Mouse (Mus musculus) right cerebral cortex, postnatal 36 days (tissue): ENCODE data around the gene Gpbp1.

Source experiments
- DNase-seq, 2 experiments: peaks; one replicate each; pipeline ENCODE4 v3.0.0; 2022; ENCODE audit warnings: low spot score in 2 of 2, mixed read lengths in 1 of 2

The Gpbp1 gene

DNA sequence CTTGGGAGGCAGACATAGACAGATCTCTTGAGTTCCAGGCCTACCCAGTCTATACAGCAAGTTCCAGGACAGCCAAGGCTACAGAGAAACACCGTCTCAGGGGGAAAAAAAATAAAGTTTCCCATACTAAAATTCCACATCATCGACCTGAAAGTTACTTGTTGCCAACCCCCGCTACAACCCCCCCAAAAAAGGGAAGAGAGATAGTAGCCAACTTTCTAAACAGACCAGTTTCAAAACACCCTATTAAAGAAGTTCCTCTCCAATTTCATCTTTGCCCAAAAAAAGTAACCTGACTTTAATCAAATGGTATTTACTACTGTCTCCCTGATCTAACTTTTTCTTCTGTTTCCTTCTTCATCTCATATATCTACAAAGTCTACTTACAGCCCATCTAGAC lies 22.6 kb downstream of the Gpbp1 start:
- DNase-seq, result no peak

DNA sequence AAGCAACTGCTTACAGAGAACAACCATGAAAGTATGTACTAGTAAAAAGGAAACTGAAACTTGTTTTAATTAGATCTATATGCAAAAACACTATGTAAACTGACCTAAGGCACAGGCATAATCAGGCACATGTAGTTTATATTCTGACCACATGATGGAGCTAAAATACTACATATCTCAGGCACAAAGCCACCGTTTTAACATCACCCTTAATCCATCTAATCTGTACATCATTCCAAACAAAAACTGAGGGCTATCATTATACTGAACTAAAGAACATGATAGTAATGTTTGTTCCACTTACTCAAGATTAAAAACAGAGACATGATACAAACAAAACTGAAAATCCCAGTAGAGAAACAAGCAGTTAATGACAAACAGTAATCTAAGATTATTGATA lies 28.5 kb downstream of the Gpbp1 start:
- no peak for DNase-seq

DNA sequence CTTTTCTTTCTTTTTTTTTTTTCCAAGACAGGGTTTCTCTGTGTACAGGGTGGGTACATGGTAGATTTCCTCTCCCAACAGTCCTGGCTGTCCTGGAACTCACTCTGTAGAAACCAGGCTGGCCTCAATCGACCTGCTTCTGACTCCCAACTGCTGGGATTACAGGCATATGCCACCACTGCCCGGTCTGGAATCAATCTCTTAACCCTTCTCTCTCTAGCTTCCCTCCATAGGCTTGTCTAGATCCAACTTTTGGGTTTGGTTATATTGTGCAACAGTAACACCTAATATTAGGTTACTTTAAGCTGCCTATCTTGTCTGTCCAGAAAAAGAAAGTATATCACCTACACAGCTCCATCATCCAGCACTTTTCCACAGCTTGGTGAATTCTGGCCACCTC lies 33.1 kb downstream of the Gpbp1 start:
- DNase-seq, result no peak

DNA sequence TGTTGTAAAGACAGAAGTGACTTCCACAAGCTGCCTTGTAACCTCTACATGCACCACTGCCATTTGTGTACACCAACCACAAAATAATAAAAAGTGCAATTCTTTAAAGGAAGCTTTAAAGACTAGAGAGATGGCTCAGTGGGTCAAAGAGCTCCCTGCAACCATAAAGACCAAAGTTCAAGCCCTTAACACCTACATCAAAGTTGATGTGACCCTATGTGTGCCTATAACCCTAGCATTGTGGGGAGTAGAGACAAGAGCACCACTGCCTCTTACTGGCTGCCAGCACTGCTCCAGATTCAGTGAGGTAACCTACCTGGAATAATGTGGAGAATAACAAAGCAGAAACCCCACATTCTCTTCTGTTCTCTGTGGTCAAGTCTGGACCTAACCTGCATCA lies 45.6 kb downstream of the Gpbp1 start:
- DNase-seq, result no peak

DNA sequence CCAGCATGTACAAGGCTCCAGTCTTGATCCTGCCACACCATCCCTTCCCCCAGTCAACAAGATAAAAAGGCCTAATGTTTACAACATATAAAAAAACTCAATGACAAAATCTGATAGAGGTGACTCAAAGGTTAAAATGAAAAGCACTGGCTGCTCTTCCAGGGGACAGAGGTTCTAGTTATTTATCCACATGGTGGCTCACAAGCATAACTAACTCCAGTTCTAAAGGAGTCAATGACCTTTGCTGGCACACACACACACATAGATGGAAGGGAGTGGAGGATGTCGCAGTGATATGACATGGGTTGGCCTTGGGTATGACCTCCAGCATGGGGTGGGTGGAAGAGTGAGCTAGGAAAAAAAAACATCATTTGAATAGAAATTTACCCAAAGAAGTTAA lies 58.7 kb downstream of the Gpbp1 start:
- no peak for DNase-seq

DNA sequence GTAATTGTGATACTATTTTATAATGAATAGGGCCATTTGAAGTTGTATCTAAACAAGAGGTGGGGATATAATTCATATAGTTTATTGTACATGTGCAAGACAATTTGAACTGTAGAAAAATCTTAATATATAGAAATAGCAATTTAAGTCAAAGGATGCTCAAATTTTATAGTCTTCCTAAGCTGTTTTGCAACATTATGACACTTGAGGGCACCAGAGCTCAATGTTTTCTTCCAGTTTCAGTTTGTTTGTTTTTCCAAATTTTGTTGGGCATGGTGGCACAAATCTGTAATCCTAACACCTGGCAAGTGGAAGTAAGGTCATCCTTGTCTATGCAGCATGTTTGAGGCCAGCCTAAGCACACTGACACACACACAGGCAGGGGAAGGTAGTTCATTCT lies 68.6 kb downstream of the Gpbp1 start:
- no peak for DNase-seq

DNA sequence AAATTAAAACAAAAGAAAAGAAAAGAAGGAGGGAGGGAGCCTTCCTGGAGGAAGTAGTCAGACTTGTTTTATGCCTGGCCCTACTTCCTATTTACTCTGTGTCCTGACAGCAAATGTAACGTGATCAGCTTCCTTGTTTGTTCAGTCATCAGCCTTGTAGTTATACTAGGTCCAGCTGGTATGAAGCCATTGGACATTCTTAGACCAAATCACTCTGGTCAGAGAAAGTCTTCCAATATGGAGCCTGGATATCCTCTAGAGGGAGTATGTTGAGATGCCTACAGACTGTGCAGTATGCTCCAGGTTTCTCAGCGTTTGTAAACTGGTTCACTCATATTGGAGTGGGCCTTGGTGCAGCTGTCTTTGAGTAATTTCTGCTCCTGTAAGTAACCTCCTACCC lies 71.8 kb downstream of the Gpbp1 start:
- DNase-seq, result no peak

DNA sequence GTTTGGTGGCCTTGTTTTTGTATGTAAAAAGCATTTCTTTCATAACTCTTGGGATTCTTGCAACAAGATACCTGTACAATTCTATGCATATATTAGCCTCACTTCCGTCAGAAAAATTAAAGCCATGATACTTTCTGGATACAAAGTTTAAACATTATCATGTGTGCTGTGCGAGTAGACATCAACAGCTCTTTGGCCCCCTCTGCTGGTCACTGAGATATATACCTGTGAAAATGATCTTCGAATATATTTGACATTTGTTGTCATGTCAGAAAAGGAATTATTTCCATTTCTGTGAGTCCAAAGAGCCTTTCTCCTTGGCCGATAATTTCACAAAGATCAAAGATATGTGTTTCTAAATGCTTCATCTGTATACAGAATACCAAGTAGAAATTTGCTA lies 76.8 kb downstream of the Gpbp1 start:
- DNase-seq, result peak in 1 of 2 experiments; percentile 19

DNA sequence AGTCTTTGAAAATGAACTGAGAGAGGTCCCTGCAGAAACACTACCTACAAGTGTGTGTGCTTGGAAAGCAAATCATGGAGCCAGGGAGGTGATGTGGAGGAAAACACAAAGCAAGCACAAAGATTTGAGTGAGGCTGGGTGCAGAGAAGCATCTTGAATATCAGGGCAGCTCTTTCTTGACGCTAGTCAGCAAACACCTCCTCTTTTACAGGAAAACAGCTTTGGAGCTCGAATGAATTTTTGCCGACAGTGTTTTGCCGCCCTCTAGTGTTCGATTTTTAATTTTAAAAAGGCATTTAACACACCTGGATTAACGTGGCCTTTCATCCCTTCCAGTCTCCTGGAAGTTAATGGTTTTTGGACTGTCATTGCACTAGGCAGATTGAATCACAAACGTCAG lies 79.1 kb downstream of the Gpbp1 start:
- no peak for DNase-seq

DNA sequence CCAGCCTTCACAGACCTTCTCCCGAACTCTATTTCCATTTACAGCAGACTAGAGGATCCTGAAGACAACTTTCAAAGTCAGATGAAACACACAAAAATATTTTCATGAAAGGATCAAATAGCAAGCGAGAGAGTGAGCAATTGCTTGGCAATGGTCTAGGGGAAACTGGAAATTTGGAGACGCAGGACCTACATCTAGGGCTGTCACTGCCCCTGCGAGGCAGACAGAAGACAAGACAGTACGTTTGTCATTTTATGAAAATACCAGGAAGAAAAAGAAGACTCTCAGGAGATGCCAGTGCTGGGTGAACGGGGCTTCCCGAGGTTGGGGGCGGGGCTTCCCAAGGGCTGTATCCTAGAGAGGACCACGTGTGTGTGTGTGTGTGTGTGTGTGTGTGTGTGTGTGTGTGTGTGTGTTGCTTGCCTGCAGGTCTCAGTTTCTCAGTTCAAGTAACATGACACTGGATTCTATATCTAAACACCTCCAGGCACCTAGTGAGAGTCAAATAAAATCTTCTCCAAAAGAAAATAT lies 83.0 kb downstream of the Gpbp1 start:
- DNase-seq, result peak in 1 of 2 experiments; percentile 10

DNA sequence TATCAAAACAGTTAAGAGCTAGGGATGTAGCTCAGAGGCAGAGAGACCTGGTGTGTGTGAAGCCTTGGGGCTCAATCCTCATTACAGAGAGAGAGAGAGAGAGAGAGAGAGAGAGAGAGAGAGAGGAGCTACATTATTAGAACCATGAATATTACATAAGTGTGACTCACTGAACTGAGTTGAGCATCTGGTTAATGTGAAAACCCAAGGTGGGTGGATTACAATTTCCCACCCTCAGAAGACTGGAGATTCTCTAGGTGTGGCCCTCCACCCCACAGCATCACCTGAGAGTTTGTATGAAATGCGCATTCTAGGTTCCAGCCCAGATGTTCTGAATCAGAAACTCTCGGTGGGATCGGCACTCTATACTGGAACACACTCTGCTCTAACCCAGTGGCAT lies 84.0 kb downstream of the Gpbp1 start:
- DNase-seq, result no peak

DNA sequence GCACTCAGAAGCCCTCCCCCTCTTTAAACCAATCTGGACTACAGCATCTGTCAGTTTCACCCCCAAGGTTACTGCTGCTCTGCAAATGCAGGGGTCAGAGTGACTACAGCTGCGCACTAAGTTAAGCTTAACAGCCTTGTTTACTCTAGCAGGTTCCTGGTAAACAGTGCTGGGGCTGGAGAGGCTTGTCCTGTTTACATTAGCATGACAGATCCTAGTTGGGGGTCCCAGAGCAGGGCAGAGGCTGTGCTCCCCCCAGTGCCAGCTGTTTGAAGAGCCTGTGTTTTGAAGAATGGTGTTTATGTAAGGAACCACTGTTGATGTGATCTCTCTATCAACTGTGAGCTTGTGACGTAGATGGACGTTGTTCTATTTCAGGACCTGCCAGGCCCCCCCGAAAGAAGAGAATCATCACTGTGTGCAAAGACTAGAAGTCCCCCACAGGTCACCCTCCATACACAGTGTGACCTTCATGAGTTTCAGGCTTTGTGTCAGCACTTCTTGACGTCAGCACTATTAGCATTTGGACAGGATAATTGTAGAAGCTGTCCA lies 92.2 kb downstream of the Gpbp1 start:
- DNase-seq, result no peak

DNA sequence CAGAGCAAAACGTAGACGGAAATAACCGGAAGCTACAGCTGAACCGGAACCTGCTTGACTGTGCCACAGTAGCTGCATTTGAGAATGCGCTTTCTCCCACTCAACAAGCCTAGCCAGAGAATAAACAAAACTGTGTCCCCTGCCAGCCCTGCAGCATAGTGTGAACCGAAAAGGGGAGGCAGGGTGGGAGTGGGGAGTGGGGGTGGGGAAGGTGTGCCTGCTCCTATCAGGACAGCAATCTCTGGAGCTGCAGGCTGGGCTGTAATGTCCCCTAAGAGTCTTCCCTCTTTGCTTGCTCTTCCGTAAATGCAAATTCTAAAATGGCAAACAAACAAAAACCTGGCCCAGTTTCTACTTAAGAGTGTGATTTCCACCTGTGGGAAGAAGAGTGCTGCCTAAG lies 92.8 kb downstream of the Gpbp1 start:
- DNase-seq, result no peak

DNA sequence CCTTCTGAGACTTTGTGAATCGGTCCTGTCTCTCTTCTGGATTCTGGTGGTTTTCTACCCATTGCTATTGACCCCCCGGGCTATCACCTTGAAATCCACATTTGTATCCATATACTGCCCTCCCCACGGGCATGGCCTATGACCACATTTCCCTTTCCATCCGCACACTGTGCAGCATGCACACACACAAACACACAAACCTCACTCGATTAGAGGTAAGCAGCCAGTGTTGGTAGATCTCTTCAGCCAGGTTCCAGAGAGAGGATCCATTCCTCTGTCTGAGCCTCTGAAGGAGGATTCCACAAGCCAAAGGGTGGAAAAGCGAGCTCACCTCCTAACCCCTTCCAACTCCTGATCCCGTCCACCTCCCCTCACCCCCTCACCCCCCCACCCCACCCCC lies 94.4 kb downstream of the Gpbp1 start:
- no peak for DNase-seq

DNA sequence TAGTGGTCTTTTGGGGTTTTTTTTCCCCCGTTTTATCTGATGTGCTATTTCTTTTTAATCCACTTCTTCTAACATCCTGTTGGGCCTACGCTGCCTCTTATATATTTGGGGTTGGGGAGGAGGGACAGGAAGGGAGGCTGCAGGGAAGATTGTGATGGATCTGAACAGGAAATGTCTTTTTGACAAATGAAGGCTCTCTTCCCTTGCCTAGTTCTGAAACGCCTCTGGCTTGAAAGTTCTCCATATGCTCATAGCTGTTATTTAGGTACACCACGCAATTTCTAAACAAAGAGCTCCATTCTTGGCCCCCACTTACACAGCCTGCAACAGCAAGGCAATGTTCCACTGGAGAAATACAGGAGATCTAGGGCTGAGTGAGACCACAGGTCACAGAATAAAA lies 95.0 kb downstream of the Gpbp1 start:
- peak in 1 of 2 experiments; percentile 55 for DNase-seq

DNA sequence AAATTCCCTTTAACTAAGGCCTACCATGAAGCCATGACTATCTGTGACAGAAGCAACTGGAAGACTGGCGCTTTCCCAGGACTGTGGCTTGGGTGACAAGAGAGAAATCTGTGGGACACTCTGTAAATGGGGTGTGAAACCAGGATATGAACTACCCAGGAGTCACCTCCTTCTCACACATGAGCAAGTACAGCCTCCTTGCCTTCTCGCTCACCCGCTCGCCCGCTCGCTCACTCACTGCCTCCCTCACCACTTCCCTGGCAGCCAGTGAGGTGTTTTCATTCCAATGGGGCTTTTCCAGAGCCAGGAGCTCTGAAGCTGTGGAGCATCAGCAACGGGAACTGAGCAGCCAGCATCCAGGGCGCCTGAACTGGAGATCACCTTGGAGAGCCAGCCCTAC lies 95.6 kb downstream of the Gpbp1 start:
- peak; percentile 43 to 69 for DNase-seq

DNA sequence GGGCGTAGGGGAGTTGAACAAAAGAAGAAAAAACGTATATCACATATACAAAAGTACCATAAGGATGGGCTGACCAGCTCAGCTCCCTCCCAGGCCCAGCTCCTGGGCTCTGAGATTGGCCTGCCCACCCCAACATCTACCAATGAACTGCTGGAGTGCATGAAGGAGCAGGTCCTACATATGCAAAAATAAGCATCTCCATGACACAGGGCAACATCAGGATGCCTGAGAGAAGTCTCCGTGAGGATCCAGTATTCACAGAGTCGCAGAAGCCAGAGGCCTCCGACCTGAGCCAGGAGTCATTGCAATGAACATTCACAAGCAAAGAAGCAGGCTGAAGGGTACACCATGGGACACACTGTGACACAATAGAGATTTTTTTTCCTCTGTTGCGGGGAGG lies 96.5 kb downstream of the Gpbp1 start:
- DNase-seq, result no peak

DNA sequence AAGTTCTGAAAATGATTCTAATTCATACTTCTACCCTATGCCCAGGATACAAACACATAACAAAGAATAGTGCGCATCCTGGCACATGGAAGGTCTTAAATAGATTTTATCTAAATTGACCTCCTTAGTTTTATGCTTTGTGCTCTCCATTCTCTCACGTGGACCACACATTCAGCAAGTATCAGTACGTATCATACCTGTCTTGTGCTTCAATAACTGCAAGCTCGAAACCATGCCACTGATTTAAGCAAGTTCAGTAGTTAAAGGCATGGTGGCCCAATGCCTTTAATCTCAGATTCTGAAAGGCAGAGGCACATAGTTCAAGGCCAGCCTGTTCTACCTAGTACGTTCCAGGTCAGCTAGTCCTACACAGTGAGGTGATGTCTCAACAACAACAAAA lies 98.5 kb downstream of the Gpbp1 start:
- DNase-seq, result no peak

DNA sequence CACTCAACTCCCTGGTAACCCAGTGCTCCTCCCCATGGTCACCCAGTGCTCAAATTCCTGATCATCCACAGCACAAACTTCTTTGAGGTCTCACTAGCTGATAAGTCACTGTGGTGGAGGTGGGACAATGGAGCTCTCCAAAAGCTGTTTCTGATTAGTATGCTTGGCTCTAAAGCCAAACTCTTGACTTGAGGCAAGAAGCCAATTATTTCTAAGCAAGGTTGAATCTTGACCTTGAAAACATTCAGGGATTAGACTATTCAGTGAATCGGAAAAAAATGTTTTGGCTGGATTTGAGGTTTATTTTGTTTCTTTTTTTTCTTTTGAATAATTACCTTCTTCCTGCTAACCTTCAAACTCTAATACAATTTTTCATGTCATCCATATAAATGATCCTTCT lies 98.9 kb downstream of the Gpbp1 start:
- no peak for DNase-seq

DNA sequence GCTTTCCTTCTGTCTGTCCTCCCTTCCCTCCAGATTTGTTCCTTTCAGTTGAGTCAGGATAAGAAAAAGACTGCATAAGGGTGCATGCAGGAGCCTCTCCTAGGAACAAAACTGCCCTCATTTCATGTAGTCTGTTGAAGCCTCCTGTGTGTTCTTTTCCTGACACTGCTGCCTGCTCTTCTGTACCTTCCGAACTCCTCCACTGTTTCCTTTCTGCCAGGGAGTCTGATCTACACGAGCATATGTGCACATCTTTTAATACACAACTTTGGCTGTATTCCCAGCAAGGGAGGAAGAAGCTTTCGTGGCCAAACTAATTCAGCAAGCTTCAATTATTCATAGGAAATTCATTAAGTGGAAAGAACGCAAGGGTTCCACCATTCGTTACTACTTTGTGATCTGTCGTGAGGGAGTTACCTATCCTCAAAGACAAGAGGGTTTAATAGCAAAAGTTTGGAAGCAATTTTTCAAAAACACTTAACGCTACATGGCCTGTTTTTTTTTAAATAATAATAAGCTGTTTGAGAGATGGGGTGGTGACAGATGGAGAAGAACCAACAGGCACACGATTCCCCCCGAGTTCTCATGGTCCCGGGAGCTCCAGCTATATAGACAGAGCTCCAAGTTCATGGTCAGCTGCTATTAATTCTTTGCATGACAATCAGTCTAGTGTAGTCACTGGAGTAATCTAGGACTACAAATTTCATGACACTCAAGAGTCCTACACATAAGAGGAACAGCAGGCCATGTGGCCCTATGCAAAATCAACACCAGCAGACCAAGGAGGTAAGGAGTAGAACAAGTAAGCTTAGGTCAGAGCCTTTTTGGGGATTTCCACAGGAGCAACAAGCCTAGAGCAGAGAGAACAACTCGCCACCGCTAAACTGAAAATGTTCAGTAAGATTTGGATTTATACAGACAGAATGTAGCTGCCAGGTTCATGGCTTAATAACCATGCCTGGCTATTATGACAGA lies 105.6 kb downstream of the Gpbp1 start:
- peak in 1 of 2 experiments; percentile 14 for DNase-seq
